Comparison of ENCODE assay signal across 10 mouse cellular contexts in the genomic region with DNA sequence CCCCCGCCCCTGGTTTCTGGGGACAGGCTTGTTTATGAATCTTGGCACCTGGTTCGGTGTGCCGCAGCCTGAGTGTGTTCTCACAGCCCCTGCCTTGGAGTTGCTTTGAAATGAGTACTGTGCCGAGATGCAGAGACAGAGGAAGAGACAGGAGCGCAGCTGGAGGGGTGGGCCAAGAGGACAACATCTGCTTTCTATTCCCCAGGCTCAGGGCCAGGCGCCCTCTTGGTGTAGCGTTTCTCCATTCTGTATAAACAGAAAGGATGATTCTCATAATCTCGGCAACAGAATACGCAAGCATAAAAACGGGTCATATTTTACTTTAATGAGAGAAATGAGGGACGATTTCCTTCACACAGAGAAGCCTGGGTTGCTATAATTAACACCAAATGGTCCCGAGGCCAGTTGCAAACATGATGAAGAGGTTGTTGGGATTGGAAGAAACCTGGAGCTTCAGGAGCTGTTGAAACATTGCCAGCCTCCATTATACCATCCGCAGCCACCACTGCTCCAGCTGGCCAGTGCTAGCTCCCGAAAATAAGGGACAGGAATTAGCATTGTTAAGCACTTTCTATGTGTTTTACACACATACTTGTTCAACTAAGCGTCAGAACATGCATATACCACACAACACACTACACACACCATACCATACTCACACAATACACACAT.
DNase-seq lines count a peak whose midpoint lies in the region; ATAC-seq and TF ChIP-seq lines count a peak whose summit lies in the region.
"Had no signal": no experiment of that assay in that cellular context is flagged by ENCODE, and none has a peak within 500 bp of the region (broad histone marks: within the 10 kb centered on the region; RNA-seq: fewer than 3 reads in every experiment).

No protein-coding gene starts in this region.

- H3K9me3 ChIP-seq in lung, embryonic 16.5 days (ENCODE audit: control insufficient read depth, low read length), result no peaks in the 10 kb centered on the region

- no peaks in the 10 kb centered on the region for H3K27me3 ChIP-seq in lung, embryonic 16.5 days (ENCODE audit: control insufficient read depth, insufficient read depth, low read depth, low read length)

- no peaks in the 10 kb centered on the region for H3K4me1 ChIP-seq in lung, embryonic 16.5 days (replicated peaks; ENCODE audit: control insufficient read depth, insufficient read depth, low read length)

- H3K9ac ChIP-seq in lung, embryonic 16.5 days (ENCODE audit: low read length), result no peak overlapping the region

- 47% methylated on average over 15 of the region's 15 CpGs for WGBS in lung, embryonic 16.5 days

- H3K4me3 ChIP-seq in gastrocnemius, adult 2 months, result no peak overlapping the region
- H3K4me3 ChIP-seq in lung, embryonic 16.5 days (ENCODE audit: low read length), result no peak overlapping the region
- H3K4me3 ChIP-seq: myocyte had no signal

- H3K36me3 ChIP-seq in lung, embryonic 16.5 days (ENCODE audit: control insufficient read depth, insufficient read depth, low read length), result no peaks in the 10 kb centered on the region

- intact Hi-C loops in gastrocnemius, adult 2 months (cut with DNase I), result no loop called here

- peak; percentile 72 for DNase-seq in kidney, postnatal 10 days
- no peak for DNase-seq in kidney, adult 11 months
- DNase-seq in embryo, embryonic 10.5 days (ENCODE audit: low spot score), result peak; percentile 60
- peak; percentile 76 for DNase-seq in gastrocnemius, adult 2 months
- no peak for DNase-seq in adrenal gland, adult 18-20 months (ENCODE audit: low spot score in 2 of 2)
- DNase-seq in urinary bladder, postnatal 36 days (ENCODE audit: low spot score in 2 of 2), result no peak
- DNase-seq in thymus, postnatal 4 days, result no peak
- DNase-seq: adrenal gland, adult 2 months had no signal

- no peak for TF ChIP-seq CTCF in gastrocnemius, adult 2 months (IDR thresholded peaks at IDR 0.05)

- ATAC-seq in lung, embryonic 16.5 days (ENCODE audit: low read depth), result no peak

- peak overlapping the region; percentile 25 for H3K4me2 ChIP-seq in lung, embryonic 16.5 days (ENCODE audit: low read depth, low read length)

- peak overlapping the region; percentile 63 for H3K27ac ChIP-seq in gastrocnemius, adult 2 months
- no peak overlapping the region for H3K27ac ChIP-seq in lung, embryonic 16.5 days (ENCODE audit: low read length)

Comparison
In these comparisons a context has a peak if more than half of its experiments do, and no peak if none do; other contexts are left out.
1. DNase-seq: peak in kidney, postnatal 10 days (single experiment), embryo, embryonic 10.5 days (single experiment) and gastrocnemius, adult 2 months (single experiment); none in kidney, adult 11 months (single experiment), adrenal gland, adult 18-20 months (0 of 2), urinary bladder, postnatal 36 days (0 of 2) and thymus, postnatal 4 days (single experiment).